Mouse (Mus musculus) midbrain, embryonic 14.5 days (tissue): Measurements from ENCODE around the gene Nmt1. TPM values are rescaled to one million over a fixed set of nuclear protein-coding genes. Genes with fewer than 3 reads are reported as not detected.
A peak's percentile ranks its signal among the peaks of the same experiment; 100 is the strongest.

Experiments
- ATAC-seq: fragments of 200-750 bp; cut with Nextera tagmentation; 2 replicates; pipeline ENCODE4 v1.8.0; 2017; ENCODE audit warnings: moderate number of reproducible peaks, moderate library complexity; ENCODE audit not compliant: low FRiP score, low TSS enrichment
- DNase-seq: peaks from one replicate; pipeline ENCODE4 v3.0.0-alpha.2; 2015
- H3K27ac ChIP-seq: fragments of 300-500 bp; sonication (generic); replicated peaks from 2 replicates; pipeline ENCODE4 v1.5.1; 2014; ENCODE audit warnings: mild to moderate bottlenecking, low read depth, low read length, moderate library complexity
- H3K27me3 ChIP-seq: fragments of 300-500 bp; sonication (generic); 2 replicates; pipeline ENCODE4 v1.6.1; 2014; ENCODE audit warnings: low read length, control low read depth, mixed read lengths; ENCODE audit not compliant: control insufficient read depth, insufficient read depth
- H3K36me3 ChIP-seq: fragments of 300-500 bp; sonication (generic); 2 replicates; pipeline ENCODE4 v1.6.1; 2014; ENCODE audit warnings: low read length, control low read depth; ENCODE audit not compliant: control insufficient read depth, insufficient read depth
- H3K4me1 ChIP-seq: fragments of 300-500 bp; sonication (generic); 2 replicates; pipeline ENCODE4 v1.6.1; 2014; ENCODE audit warnings: mild to moderate bottlenecking, antibody characterized with exemption, low read length, control low read depth; ENCODE audit not compliant: control insufficient read depth, insufficient read depth
- H3K4me2 ChIP-seq: fragments of 300-500 bp; sonication (generic); 2 replicates; pipeline ENCODE4 v1.6.1; 2014; ENCODE audit warnings: mild to moderate bottlenecking, low read length, moderate library complexity
- H3K4me3 ChIP-seq: fragments of 300-500 bp; sonication (generic); replicated peaks from 2 replicates; pipeline ENCODE4 v1.5.1; 2014; ENCODE audit warnings: low read depth, low read length
- H3K9ac ChIP-seq: fragments of 300-500 bp; sonication (generic); replicated peaks from 2 replicates; pipeline ENCODE4 v1.6.1; 2014; ENCODE audit warnings: mild to moderate bottlenecking, low read length, moderate library complexity
- H3K9me3 ChIP-seq: fragments of 300-500 bp; sonication (generic); 2 replicates; pipeline ENCODE4 v1.6.1; 2016; ENCODE audit warnings: low read length, control low read depth, mixed read lengths; ENCODE audit not compliant: control insufficient read depth
- WGBS: fragments of 180-500 bp; shearing (Covaris S2); extraction: QIAGEN DNeasy Blood & Tissue Kit; methylation state at CpG from one replicate; pipeline ENCODE4 v1.1.7; 2014; 5-methylcytosine and 5-hydroxymethylcytosine counted together
- polyA plus RNA-seq: library from polyadenylated mRNA; unstranded; fragments of >200 nt; fragmentation: Nextera tagmentation; extraction: Ambion mirVana; gene quantifications from 2 replicates; pipeline ENCODE4 v1.2.1, GENCODE M21; 2014

The Nmt1 gene
- polyA plus RNA-seq, 1 experiment from 2014 or later = 38.0 TPM

DNA sequence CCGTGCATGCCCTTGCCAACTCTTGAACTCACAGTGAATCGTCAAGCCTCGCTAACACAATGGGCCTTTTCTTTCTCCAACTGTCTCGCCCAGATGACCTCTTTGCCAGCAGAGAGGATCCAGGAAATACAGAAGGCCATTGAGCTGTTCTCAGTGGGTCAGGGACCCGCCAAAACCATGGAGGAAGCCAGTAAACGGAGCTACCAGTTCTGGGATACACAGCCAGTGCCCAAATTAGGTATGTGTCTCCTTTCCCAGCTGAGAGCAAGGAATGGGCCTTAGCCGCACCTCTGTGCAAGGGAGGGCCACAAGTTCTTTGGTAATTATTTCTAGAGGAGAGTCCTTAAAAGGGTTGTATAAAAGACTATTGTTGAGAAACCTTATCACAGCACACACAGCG is 18.3 kb downstream of the Nmt1 start:
- Histone ChIP-seq H3K4me2 (no peak overlapping the region), H3K27me3 (no peaks in the 10 kb centered on the region), H3K27ac (no peak overlapping the region), H3K9ac (no peak overlapping the region), H3K4me1 (no peaks in the 10 kb centered on the region), H3K9me3 (no peaks in the 10 kb centered on the region), H3K4me3 (no peak overlapping the region), H3K36me3 (peaks cover 63% of the 10 kb centered on the region)
- WGBS = 73% methylated on average over 8 of the region's 8 CpGs
- DNase-seq (no peak), ATAC-seq (no peak)

- no peak for DNase-seq
- Histone ChIP-seq H3K36me3 (peaks cover 65% of the 10 kb centered on the region), H3K4me3 (no peak overlapping the region), H3K9me3 (no peaks in the 10 kb centered on the region), H3K4me1 (no peaks in the 10 kb centered on the region), H3K27ac (no peak overlapping the region), H3K27me3 (no peaks in the 10 kb centered on the region), H3K4me2 (no peak overlapping the region), H3K9ac (no peak overlapping the region)
- ATAC-seq = no peak
- 95% methylated on average over 5 of the region's 5 CpGs for WGBS
Measured at GRCm38 (mm10) chr11:103049611-103050010, 21.6 kb downstream of the Nmt1 start.

DNA sequence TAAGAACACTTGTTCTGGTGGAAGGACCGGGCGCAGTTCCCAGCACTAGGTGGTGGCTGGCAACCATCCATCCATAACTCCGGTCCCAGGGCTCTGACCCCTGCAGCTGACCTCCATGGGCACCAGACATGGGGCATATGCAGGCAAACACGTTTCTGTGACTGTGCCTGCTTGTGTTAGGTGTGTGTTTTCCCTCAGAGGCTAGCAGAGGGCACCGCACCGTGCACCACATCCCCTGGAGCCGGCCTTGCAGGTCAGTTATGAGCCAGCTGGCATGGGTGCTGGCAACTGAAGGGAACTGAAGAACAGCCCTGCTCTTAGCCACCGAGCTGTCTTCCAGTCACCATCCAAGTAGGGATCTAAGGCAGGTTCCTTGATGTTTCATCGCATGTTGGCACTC is 22.2 kb downstream of the Nmt1 start:
- Histone ChIP-seq H3K4me3 (no peak overlapping the region), H3K27me3 (no peaks in the 10 kb centered on the region), H3K4me1 (no peaks in the 10 kb centered on the region), H3K9ac (no peak overlapping the region), H3K9me3 (no peaks in the 10 kb centered on the region), H3K4me2 (no peak overlapping the region), H3K27ac (no peak overlapping the region), H3K36me3 (peaks cover 61% of the 10 kb centered on the region)
- DNase-seq (no peak), ATAC-seq (no peak)
- WGBS = 88% methylated on average over 9 of the region's 9 CpGs

GRCm38 (mm10) chr11:103051249-103051691 is 23.3 kb downstream of the Nmt1 start:
- H3K27ac ChIP-seq = no peak overlapping the region
- no peak overlapping the region for H3K4me2 ChIP-seq
- no peak overlapping the region for H3K9ac ChIP-seq
- H3K4me3 ChIP-seq = no peak overlapping the region
- H3K4me1 ChIP-seq = no peaks in the 10 kb centered on the region
- DNase-seq (no peak), ATAC-seq (no peak)
- H3K27me3 ChIP-seq = no peaks in the 10 kb centered on the region
- H3K36me3 ChIP-seq = peaks cover 61% of the 10 kb centered on the region
- 89% methylated on average over 8 of the region's 8 CpGs for WGBS
- no peaks in the 10 kb centered on the region for H3K9me3 ChIP-seq

- no peak overlapping the region for H3K4me2 ChIP-seq
- H3K4me1 ChIP-seq = no peaks in the 10 kb centered on the region
- H3K36me3 ChIP-seq = peaks cover 61% of the 10 kb centered on the region
- H3K27ac ChIP-seq = no peak overlapping the region
- H3K27me3 ChIP-seq = no peaks in the 10 kb centered on the region
- no peaks in the 10 kb centered on the region for H3K9me3 ChIP-seq
- H3K9ac ChIP-seq = no peak overlapping the region
- 93% methylated on average over 6 of the region's 6 CpGs for WGBS
- DNase-seq (no peak), ATAC-seq (no peak)
- H3K4me3 ChIP-seq = no peak overlapping the region
Measured at GRCm38 (mm10) chr11:103052078-103052477, 24.1 kb downstream of the Nmt1 start.

DNA sequence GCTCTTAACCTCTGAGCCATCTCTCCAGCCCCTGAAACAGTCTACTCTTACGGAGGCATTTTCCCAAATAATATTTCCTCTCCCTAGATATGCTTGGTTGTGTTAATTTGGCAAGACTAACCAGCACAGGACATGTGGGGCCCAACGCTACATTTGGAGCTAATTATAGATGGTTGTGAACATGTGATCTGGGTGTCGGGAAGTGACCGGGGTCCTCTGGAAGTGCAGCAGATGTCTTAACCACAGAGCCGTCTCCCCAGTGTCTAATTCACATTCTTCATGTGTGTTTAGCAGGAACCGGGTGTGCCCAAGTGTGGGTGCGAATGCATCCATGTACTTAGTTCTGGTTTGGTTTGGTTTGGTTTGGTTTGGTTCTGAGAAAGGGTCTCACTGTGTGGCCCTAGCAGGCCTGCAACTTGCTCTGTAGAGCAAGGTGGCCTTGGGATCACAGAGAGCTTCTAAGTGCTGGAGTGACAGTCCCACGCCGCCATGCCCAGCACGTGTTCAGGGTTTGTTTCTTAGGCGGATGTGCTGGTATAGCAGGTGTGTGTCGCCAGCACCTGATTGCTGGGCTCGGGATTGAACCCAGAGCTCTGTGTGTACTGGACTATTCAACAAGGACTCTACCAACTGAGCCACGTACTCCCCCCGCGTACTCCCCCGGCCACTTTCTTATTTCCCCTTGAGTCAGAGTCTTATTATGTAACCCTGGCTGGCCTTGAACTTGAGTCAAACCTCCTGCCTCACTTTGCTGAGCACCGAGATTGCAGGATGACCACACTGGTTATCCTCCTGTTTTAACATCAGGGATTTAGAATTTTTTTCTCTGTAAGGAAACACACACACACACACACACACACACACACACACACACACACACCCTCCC is 25.4 kb downstream of the Nmt1 start:
- no peaks in the 10 kb centered on the region for H3K4me1 ChIP-seq
- H3K4me2 ChIP-seq = no peak overlapping the region
- DNase-seq (no peak), ATAC-seq (no peak)
- peaks cover 69% of the 10 kb centered on the region for H3K36me3 ChIP-seq
- H3K9me3 ChIP-seq = no peaks in the 10 kb centered on the region
- 95% methylated on average over 18 of the region's 18 CpGs for WGBS
- H3K27ac ChIP-seq = no peak overlapping the region
- H3K9ac ChIP-seq = no peak overlapping the region
- H3K4me3 ChIP-seq = no peak overlapping the region
- no peaks in the 10 kb centered on the region for H3K27me3 ChIP-seq

DNA sequence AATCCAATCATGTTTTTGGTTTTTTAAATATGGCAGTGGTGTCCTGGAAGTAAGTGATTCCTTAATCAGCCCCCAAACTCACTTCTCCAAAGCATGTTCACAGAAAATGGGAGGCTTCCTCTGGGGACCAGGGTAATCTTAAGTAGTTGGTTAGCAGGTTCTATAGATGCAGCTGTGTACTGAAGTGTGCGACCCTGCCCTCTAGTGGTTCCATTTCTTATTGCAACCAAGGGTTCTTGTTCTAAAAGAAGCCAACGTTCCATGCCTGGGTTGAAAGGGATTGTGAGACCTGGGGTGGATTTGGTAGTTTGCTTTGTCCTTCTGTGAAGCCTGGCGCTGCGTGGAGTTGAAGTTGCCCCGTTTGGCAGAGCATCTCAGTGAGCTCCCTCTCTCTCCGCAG is 26.8 kb downstream of the Nmt1 start:
- 44% methylated on average over 6 of the region's 6 CpGs for WGBS
- H3K27ac ChIP-seq = no peak overlapping the region
- DNase-seq (peak; percentile 93), ATAC-seq (no peak)
- H3K27me3 ChIP-seq = no peaks in the 10 kb centered on the region
- no peaks in the 10 kb centered on the region for H3K4me1 ChIP-seq
- no peaks in the 10 kb centered on the region for H3K9me3 ChIP-seq
- peaks cover 79% of the 10 kb centered on the region for H3K36me3 ChIP-seq
- no peak overlapping the region for H3K9ac ChIP-seq
- no peak overlapping the region for H3K4me2 ChIP-seq
- no peak overlapping the region for H3K4me3 ChIP-seq

DNA sequence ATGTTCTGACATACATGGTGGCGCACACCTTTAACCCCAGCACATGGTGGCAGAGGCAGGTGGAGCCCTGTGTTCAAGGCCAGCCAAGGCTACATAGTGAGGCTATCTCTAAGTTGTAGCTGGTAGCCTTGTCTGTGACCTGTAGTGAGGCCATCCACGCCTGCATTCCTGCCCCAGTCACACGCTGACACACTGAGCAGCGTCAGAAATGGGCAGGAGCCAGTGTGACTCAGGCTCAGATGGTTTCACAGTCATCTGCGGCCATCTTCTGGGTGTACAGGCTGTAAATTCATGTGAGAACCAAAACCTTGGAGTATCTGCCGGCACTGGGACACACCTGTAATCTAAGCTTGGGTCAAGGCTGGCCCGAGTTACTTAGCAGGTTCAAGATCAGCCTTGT is 28.6 kb downstream of the Nmt1 start:
- Histone ChIP-seq H3K9me3 (no peaks in the 10 kb centered on the region), H3K36me3 (peaks cover 78% of the 10 kb centered on the region), H3K27me3 (no peaks in the 10 kb centered on the region), H3K27ac (no peak overlapping the region), H3K4me2 (no peak overlapping the region), H3K9ac (no peak overlapping the region), H3K4me3 (no peak overlapping the region), H3K4me1 (no peaks in the 10 kb centered on the region)
- 98% methylated on average over 7 of the region's 7 CpGs for WGBS
- no peak for ATAC-seq
- DNase-seq = no peak

- no peak for ATAC-seq
- Histone ChIP-seq H3K9ac (no peak overlapping the region), H3K4me1 (no peaks in the 10 kb centered on the region), H3K9me3 (no peaks in the 10 kb centered on the region), H3K27ac (no peak overlapping the region), H3K27me3 (no peaks in the 10 kb centered on the region), H3K4me3 (no peak overlapping the region), H3K36me3 (peaks cover 81% of the 10 kb centered on the region), H3K4me2 (no peak overlapping the region)
- DNase-seq = no peak
- WGBS = 81% methylated on average over 3 of the region's 3 CpGs
Measured at GRCm38 (mm10) chr11:103058499-103059085, 30.6 kb downstream of the Nmt1 start.
